Mouse (Mus musculus) ES-E14 (cell line): ENCODE measurements around the gene Fryl. TPM values are rescaled to one million over a fixed set of nuclear protein-coding genes. Genes with fewer than 3 reads are reported as not detected.

Source experiments
- DNase-seq: peaks from one replicate; pipeline ENCODE4 v3.0.0-alpha.2; 2013; ENCODE audit warnings: low read depth, low spot score
- H3K27ac ChIP-seq: 2 replicates; pipeline ENCODE4 v1.5.1; 2012; ENCODE audit warnings: low read depth, mild to moderate bottlenecking, low read length, moderate library complexity, mixed read lengths; ENCODE audit not compliant: poor library complexity, insufficient read depth, severe bottlenecking
- H3K36me3 ChIP-seq: 2 replicates; pipeline ENCODE4 v1.6.1; 2012; ENCODE audit warnings: mild to moderate bottlenecking, low read length, moderate library complexity, mixed read lengths; ENCODE audit not compliant: control insufficient read depth, poor library complexity, insufficient read depth, severe bottlenecking
- H3K4me1 ChIP-seq, 2 experiments: fragments of 150-350 bp in 1 of 2; sonication (generic) in 1 of 2; 2 replicates each; pipeline ENCODE4 v1.6.1; 2012; ENCODE audit warnings: low read length in 2 of 2, mild to moderate bottlenecking in 1 of 2, mixed read lengths in 1 of 2; ENCODE audit not compliant: control insufficient read depth in 2 of 2, insufficient read depth in 2 of 2, poor library complexity in 1 of 2
- H3K4me3 ChIP-seq, 2 experiments: fragments of 150-350 bp in 1 of 2; sonication (generic) in 1 of 2; 2 replicates each; pipeline ENCODE4 v1.5.1; 2012; ENCODE audit warnings: low read length in 2 of 2, low read depth in 1 of 2, mild to moderate bottlenecking in 1 of 2, mixed read lengths in 1 of 2; ENCODE audit not compliant: insufficient read depth in 1 of 2, poor library complexity in 1 of 2, severe bottlenecking in 1 of 2
- H3K9ac ChIP-seq: 2 replicates; pipeline ENCODE4 v1.6.1; 2012; ENCODE audit warnings: low read depth, mild to moderate bottlenecking, low read length, mixed read lengths; ENCODE audit not compliant: poor library complexity, insufficient read depth, severe bottlenecking
- H3K9me3 ChIP-seq: fragments of 150-350 bp; sonication (generic); 2 replicates; pipeline ENCODE4 v1.6.1; 2012; ENCODE audit warnings: low read depth, mild to moderate bottlenecking, low read length; ENCODE audit not compliant: control insufficient read depth, insufficient read depth
- CHD2 ChIP-seq: IDR thresholded peaks from 2 replicates; pipeline ENCODE4 v1.6.1; 2014; ENCODE audit warnings: mild to moderate bottlenecking, low read depth, low read length, inconsistent platforms
- HCFC1 ChIP-seq: IDR thresholded peaks from 2 replicates; pipeline ENCODE4 v1.6.1; 2012; ENCODE audit warnings: low read length, inconsistent platforms, borderline replicate concordance; ENCODE audit not compliant: insufficient read depth
- MAFK ChIP-seq: IDR thresholded peaks from 2 replicates; pipeline ENCODE4 v1.6.1; 2014; ENCODE audit warnings: mild to moderate bottlenecking, low read depth, low read length, inconsistent platforms; ENCODE audit not compliant: insufficient read depth
- ZC3H11A ChIP-seq: IDR thresholded peaks from 2 replicates; pipeline ENCODE4 v1.6.1; 2012; ENCODE audit warnings: low read depth, mild to moderate bottlenecking, inconsistent platforms, low read length, borderline replicate concordance
- ZNF384 ChIP-seq: IDR thresholded peaks from 2 replicates; pipeline ENCODE4 v1.6.1; 2012; ENCODE audit warnings: low read depth, low read length, inconsistent platforms
- in situ Hi-C, 2 experiments: fragments of 600-800 bp; cut with MboI; formaldehyde crosslinking; loops; one replicate each; pipeline ENCODE4 v1.15.1; 2025; ENCODE audit warnings: low sequenced_read_pairs in 2 of 2, inconsistent platforms in 1 of 2; ENCODE audit not compliant: unreplicated experiment in 2 of 2
- total RNA-seq: library from RNA; depleted of rRNA; stranded (reverse); fragments of 300-350 nt; gene quantifications from 2 replicates; pipeline ENCODE4 v1.2.3, GENCODE M21; 2012

Gene Fryl
- total RNA-seq, 1 experiment = 53.3 TPM

DNA sequence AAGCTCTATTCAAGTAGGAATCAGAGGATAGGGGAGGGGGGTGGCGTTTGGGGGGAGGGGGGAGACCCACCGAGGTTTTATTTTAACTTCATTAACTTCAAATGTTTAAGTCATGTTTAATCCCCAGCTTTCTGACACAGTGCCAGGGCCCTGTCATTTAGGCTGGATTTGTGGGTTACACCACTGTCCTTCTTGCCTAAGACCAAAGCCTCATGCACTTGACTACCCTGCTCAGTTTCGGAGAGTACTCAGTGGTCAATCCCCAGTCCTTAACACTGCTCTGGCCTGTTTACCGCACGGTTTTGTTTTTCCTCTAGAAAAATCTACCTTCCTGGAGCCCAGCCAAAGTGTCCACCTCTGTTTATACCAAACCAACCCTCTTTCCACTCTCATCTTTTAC, 69.5 kb downstream of the Fryl start:
- H3K4me3 ChIP-seq = no peak overlapping the region
- H3K27ac ChIP-seq = no peak overlapping the region
- in situ Hi-C loops = no loop called here
- TF ChIP-seq CHD2 = no peak
- TF ChIP-seq ZC3H11A = no peak
- TF ChIP-seq ZNF384 = no peak
- TF ChIP-seq MAFK = no peak
- no peak for TF ChIP-seq HCFC1
- H3K4me1 ChIP-seq = peaks cover 5 to 13% of the 10 kb centered on the region in 2 experiments; a peak in 2 of 4 replicates
- H3K9me3 ChIP-seq = no peaks in the 10 kb centered on the region
- no peaks in the 10 kb centered on the region; the same call in 1 of the 2 replicates for H3K36me3 ChIP-seq
- H3K9ac ChIP-seq = no peak overlapping the region
- DNase-seq = no peak

DNA sequence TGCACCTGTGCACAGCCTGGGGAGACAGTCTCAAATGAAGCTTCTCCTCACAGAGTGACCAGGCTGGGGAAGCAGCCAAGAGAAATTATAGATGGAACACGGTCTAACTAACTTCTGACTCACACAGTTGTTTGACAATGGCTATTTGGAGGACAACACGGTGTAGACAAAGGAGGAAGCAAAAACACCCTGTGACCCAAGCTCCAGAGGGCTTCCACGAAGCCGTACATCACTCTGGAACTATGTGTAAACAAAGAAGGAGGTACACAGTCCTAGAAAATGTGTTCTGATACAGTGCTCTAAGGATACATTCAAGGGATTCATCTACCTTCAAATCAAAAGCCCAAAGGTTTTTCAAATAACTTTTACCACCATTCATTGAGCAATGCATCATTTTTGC, 71.0 kb downstream of the Fryl start:
- no peaks in the 10 kb centered on the region; the same call in 1 of the 2 replicates for H3K36me3 ChIP-seq
- no peaks in the 10 kb centered on the region for H3K9me3 ChIP-seq
- H3K4me1 ChIP-seq = peaks cover 5 to 13% of the 10 kb centered on the region in 2 experiments; a peak in 2 of 4 replicates
- no peak overlapping the region for H3K9ac ChIP-seq
- TF ChIP-seq CHD2 = no peak
- no peak for TF ChIP-seq ZC3H11A
- no peak for DNase-seq
- in situ Hi-C loops = no loop called here
- H3K27ac ChIP-seq = no peak overlapping the region
- H3K4me3 ChIP-seq = no peak overlapping the region

DNA sequence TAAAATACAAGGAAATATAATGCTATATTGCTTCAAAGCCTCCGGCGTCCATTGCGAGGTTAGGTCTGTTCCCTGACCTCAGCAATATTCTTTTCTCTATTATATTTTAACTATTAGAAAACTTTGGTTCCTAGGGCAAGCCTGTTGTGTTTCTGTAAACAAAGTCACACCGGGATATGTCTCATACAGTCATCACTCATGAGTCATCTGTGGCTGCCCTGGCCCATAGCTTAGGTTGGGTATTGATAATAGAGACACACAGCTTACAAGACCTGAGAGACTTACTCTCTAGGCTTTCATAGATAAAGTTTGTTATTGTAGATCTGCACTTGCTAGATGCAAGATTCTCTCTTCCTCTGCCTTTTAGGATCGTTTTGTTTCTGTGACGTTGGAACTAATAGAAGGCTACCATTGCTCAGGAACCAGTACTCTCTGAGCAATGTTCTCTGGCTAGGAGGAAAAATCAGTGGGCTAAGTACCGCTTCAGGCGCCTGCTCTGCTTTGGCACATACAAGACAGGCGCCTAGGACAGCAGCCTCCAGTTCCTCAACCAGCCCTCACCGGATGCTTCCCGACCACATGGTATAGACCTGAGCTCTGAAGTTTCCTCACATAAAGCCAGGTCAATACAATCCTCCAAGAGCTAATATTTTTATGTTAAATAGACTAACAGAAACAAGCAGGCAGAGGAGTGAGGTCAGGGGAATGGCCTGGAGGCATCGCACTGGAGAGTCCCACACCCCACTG, 73.5 kb downstream of the Fryl start:
- H3K36me3 ChIP-seq = no peaks in the 10 kb centered on the region
- no peak overlapping the region for H3K27ac ChIP-seq
- TF ChIP-seq ZNF384 = no peak
- no peak for DNase-seq
- in situ Hi-C loops = no loop called here
- H3K9ac ChIP-seq = no peak overlapping the region
- no peaks in the 10 kb centered on the region for H3K9me3 ChIP-seq
- H3K4me3 ChIP-seq = no peak overlapping the region
- no peaks in the 10 kb centered on the region; a peak in 1 of 4 replicates for H3K4me1 ChIP-seq

- H3K27ac ChIP-seq = no peak overlapping the region
- H3K9ac ChIP-seq = no peak overlapping the region
- no peak for DNase-seq
- no peaks in the 10 kb centered on the region; a peak in 1 of 4 replicates for H3K4me1 ChIP-seq
- in situ Hi-C loops = no loop called here
- H3K9me3 ChIP-seq = no peaks in the 10 kb centered on the region
- no peak for TF ChIP-seq ZNF384
- no peak overlapping the region for H3K4me3 ChIP-seq
- no peaks in the 10 kb centered on the region for H3K36me3 ChIP-seq
Observed at GRCm38 (mm10) chr5:73182191-73182590, 74.2 kb downstream of the Fryl start.

DNA sequence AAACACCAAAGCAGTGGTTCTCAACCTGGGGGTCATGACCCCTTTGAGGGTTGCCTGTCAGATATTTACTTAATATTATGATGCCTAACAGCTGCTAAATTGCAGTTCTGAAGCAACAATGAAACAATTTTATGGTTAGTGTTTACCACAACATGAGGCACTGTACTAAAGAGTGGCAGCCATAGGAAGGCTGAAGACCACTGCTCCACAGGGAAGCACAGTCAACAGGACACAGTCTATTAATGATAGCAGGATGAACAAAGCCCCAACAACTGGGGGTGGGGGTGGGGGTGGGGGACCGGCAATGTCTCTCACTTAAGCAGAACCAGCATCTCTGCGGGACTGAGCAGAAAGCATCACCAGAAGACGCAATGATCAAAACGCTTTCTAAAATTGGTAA, 80.1 kb downstream of the Fryl start:
- in situ Hi-C loops = no loop called here

More for the DNA sequence above, 80.1 kb downstream of the Fryl start:
- no peaks in the 10 kb centered on the region for H3K9me3 ChIP-seq
- H3K9ac ChIP-seq = no peak overlapping the region
- no peak overlapping the region for H3K4me3 ChIP-seq
- peaks cover 4 to 10% of the 10 kb centered on the region in 2 experiments; a peak in 3 of 4 replicates for H3K4me1 ChIP-seq
- no peak overlapping the region for H3K27ac ChIP-seq
- TF ChIP-seq CHD2 = no peak
- no peak for TF ChIP-seq ZNF384
- TF ChIP-seq MAFK = no peak
- no peak for TF ChIP-seq HCFC1
- TF ChIP-seq ZC3H11A = no peak
- no peak for DNase-seq
- H3K36me3 ChIP-seq = no peaks in the 10 kb centered on the region
